Mouse (Mus musculus) limb, embryonic 15.5 days (tissue): ENCODE data around the gene Phc1. TPM values are rescaled to one million over a fixed set of nuclear protein-coding genes. Genes with fewer than 3 reads are reported as not detected.

ENCODE experiments used
- ATAC-seq: fragments of 200-750 bp; cut with Nextera tagmentation; 2 replicates; pipeline ENCODE4 v1.8.0; 2017; ENCODE audit warnings: low read depth, moderate TSS enrichment; ENCODE audit not compliant: insufficient number of reproducible peaks, low FRiP score, low TSS enrichment
- H3K27ac ChIP-seq: fragments of 300-500 bp; sonication (generic); 2 replicates; pipeline ENCODE4 v1.5.1; 2015; ENCODE audit warnings: moderate library complexity, mild to moderate bottlenecking, inconsistent platforms
- H3K27me3 ChIP-seq: fragments of 300-500 bp; sonication (generic); 2 replicates; pipeline ENCODE4 v1.6.1; 2015; ENCODE audit warnings: inconsistent platforms
- H3K36me3 ChIP-seq: fragments of 300-500 bp; sonication (generic); 2 replicates; pipeline ENCODE4 v1.6.1; 2015; ENCODE audit warnings: inconsistent platforms
- H3K4me1 ChIP-seq: fragments of 300-500 bp; sonication (generic); 2 replicates; pipeline ENCODE4 v1.6.1; 2015; ENCODE audit warnings: inconsistent platforms
- H3K4me2 ChIP-seq: fragments of 300-500 bp; sonication (generic); 2 replicates; pipeline ENCODE4 v1.6.1; 2015; ENCODE audit warnings: mild to moderate bottlenecking, inconsistent platforms
- H3K4me3 ChIP-seq: fragments of 300-500 bp; sonication (generic); 2 replicates; pipeline ENCODE4 v1.5.1; 2015; ENCODE audit warnings: mild to moderate bottlenecking, inconsistent platforms
- H3K9ac ChIP-seq: fragments of 300-500 bp; sonication (generic); 2 replicates; pipeline ENCODE4 v1.6.1; 2015; ENCODE audit warnings: inconsistent platforms
- H3K9me3 ChIP-seq: fragments of 300-500 bp; sonication (generic); 2 replicates; pipeline ENCODE4 v1.6.1; 2016; ENCODE audit warnings: inconsistent platforms
- WGBS: fragments of 180-500 bp; shearing (Covaris S2); methylation state at CpG from one replicate; pipeline ENCODE4 v1.1.7; 2015; 5-methylcytosine and 5-hydroxymethylcytosine counted together
- polyA plus RNA-seq: library from polyadenylated mRNA; unstranded; fragments of >200 nt; fragmentation: Nextera tagmentation; extraction: Ambion mirVana; gene quantifications from 2 replicates; pipeline ENCODE4 v1.2.1, GENCODE M21; 2015

Gene Phc1
- polyA plus RNA-seq, 1 experiment from 2014 or later = 16.8 TPM

- Histone ChIP-seq H3K9ac (no peak overlapping the region), H3K4me1 (peaks cover 3% of the 10 kb centered on the region; the same call in 1 of the 2 replicates), H3K4me3 (no peak overlapping the region), H3K36me3 (no peaks in the 10 kb centered on the region), H3K27ac (no peak overlapping the region), H3K4me2 (no peak overlapping the region), H3K27me3 (no peaks in the 10 kb centered on the region), H3K9me3 (no peaks in the 10 kb centered on the region)
- 55% methylated on average over 3 of the region's 3 CpGs for WGBS
- no peak for ATAC-seq
These were observed 48.6 kb downstream of the Phc1 start for GRCm38 (mm10) chr6:122291735-122292134.

GRCm38 (mm10) chr6:122291264-122291663 is 49.1 kb downstream of the Phc1 start:
- no peak overlapping the region for H3K4me2 ChIP-seq
- no peaks in the 10 kb centered on the region for H3K27me3 ChIP-seq
- H3K27ac ChIP-seq = no peak overlapping the region
- no peak for ATAC-seq
- H3K4me1 ChIP-seq = peaks cover 3% of the 10 kb centered on the region; the same call in 1 of the 2 replicates
- H3K9ac ChIP-seq = no peak overlapping the region
- no peaks in the 10 kb centered on the region for H3K9me3 ChIP-seq
- WGBS = 62% methylated on average over 2 of the region's 2 CpGs
- no peak overlapping the region for H3K4me3 ChIP-seq
- H3K36me3 ChIP-seq = no peaks in the 10 kb centered on the region

- peak overlapping the region; percentile 35; the same call in 1 of the 2 replicates for H3K27ac ChIP-seq
- H3K4me3 ChIP-seq = no peak overlapping the region
- H3K9me3 ChIP-seq = no peaks in the 10 kb centered on the region
- 5% methylated on average over 3 of the region's 3 CpGs for WGBS
- no peak overlapping the region for H3K4me2 ChIP-seq
- peaks cover 3% of the 10 kb centered on the region; the same call in 1 of the 2 replicates for H3K4me1 ChIP-seq
- no peak for ATAC-seq
- H3K9ac ChIP-seq = no peak overlapping the region
- H3K36me3 ChIP-seq = no peaks in the 10 kb centered on the region
- no peaks in the 10 kb centered on the region for H3K27me3 ChIP-seq
These were observed 50.1 kb downstream of the Phc1 start for GRCm38 (mm10) chr6:122290253-122290652.

GRCm38 (mm10) chr6:122289313-122289712 is 51.0 kb downstream of the Phc1 start:
- no peaks in the 10 kb centered on the region for H3K27me3 ChIP-seq
- H3K9ac ChIP-seq = no peak overlapping the region
- H3K9me3 ChIP-seq = no peaks in the 10 kb centered on the region
- WGBS = 80% methylated on average over 1 of the region's 1 CpGs
- H3K27ac ChIP-seq = no peak overlapping the region
- H3K36me3 ChIP-seq = no peaks in the 10 kb centered on the region
- H3K4me1 ChIP-seq = peaks cover 3% of the 10 kb centered on the region; the same call in 1 of the 2 replicates
- no peak for ATAC-seq
- H3K4me3 ChIP-seq = no peak overlapping the region
- H3K4me2 ChIP-seq = no peak overlapping the region

GRCm38 (mm10) chr6:122288263-122288662 is 52.1 kb downstream of the Phc1 start:
- Histone ChIP-seq H3K9ac (no peak overlapping the region), H3K4me1 (peaks cover 3% of the 10 kb centered on the region; the same call in 1 of the 2 replicates), H3K36me3 (no peaks in the 10 kb centered on the region), H3K4me2 (no peak overlapping the region), H3K27me3 (no peaks in the 10 kb centered on the region), H3K27ac (no peak overlapping the region), H3K9me3 (no peaks in the 10 kb centered on the region), H3K4me3 (no peak overlapping the region)
- ATAC-seq = no peak
- WGBS = 52% methylated on average over 1 of the region's 1 CpGs

GRCm38 (mm10) chr6:122284823-122285222 is 55.5 kb downstream of the Phc1 start:
- no peak overlapping the region for H3K27ac ChIP-seq
- H3K9ac ChIP-seq = no peak overlapping the region
- H3K9me3 ChIP-seq = no peaks in the 10 kb centered on the region
- no peak for ATAC-seq
- no peak overlapping the region for H3K4me2 ChIP-seq
- no peaks in the 10 kb centered on the region for H3K36me3 ChIP-seq
- H3K4me1 ChIP-seq = no peaks in the 10 kb centered on the region
- WGBS = 63% methylated on average over 1 of the region's 1 CpGs
- no peak overlapping the region for H3K4me3 ChIP-seq
- no peaks in the 10 kb centered on the region for H3K27me3 ChIP-seq

- no peak overlapping the region for H3K27ac ChIP-seq
- H3K4me1 ChIP-seq = no peaks in the 10 kb centered on the region
- H3K9me3 ChIP-seq = no peaks in the 10 kb centered on the region
- ATAC-seq = no peak
- no peak overlapping the region for H3K9ac ChIP-seq
- H3K27me3 ChIP-seq = no peaks in the 10 kb centered on the region
- WGBS = 86% methylated on average over 4 of the region's 4 CpGs
- no peak overlapping the region for H3K4me3 ChIP-seq
- no peak overlapping the region for H3K4me2 ChIP-seq
- no peaks in the 10 kb centered on the region for H3K36me3 ChIP-seq
These were observed 56.1 kb downstream of the Phc1 start for GRCm38 (mm10) chr6:122284304-122284703.

- ATAC-seq = no peak
- Histone ChIP-seq H3K9me3 (no peaks in the 10 kb centered on the region), H3K27ac (no peak overlapping the region), H3K4me2 (no peak overlapping the region), H3K36me3 (no peaks in the 10 kb centered on the region), H3K4me3 (no peak overlapping the region), H3K9ac (no peak overlapping the region), H3K27me3 (no peaks in the 10 kb centered on the region), H3K4me1 (no peaks in the 10 kb centered on the region)
- WGBS = 86% methylated on average over 2 of the region's 2 CpGs
These were observed 56.9 kb downstream of the Phc1 start for GRCm38 (mm10) chr6:122283429-122283828.

GRCm38 (mm10) chr6:122282782-122283181 is 57.6 kb downstream of the Phc1 start, which contains the start of gene Klrg1:
Klrg1 (minus strand) TSS chr6:122282882.
- ATAC-seq = no peak
- no peak within 1 kb of the TSS for H3K9ac ChIP-seq
- H3K9me3 ChIP-seq = no peaks in the 10 kb centered on the region
- 80% methylated on average over 6 of the region's 6 CpGs for WGBS
- H3K27ac ChIP-seq = no peak within 1 kb of the TSS
- H3K4me3 ChIP-seq = no peak within 1 kb of the TSS
- H3K4me1 ChIP-seq = no peaks in the 10 kb centered on the region
- no peak within 1 kb of the TSS for H3K4me2 ChIP-seq
- H3K27me3 ChIP-seq = no peaks in the 10 kb centered on the region
- no peaks in the 10 kb centered on the region for H3K36me3 ChIP-seq

GRCm38 (mm10) chr6:122276565-122276964 is 63.8 kb downstream of the Phc1 start:
- Histone ChIP-seq H3K27ac (no peak overlapping the region), H3K27me3 (no peaks in the 10 kb centered on the region), H3K9me3 (no peaks in the 10 kb centered on the region), H3K4me3 (no peak overlapping the region), H3K9ac (no peak overlapping the region), H3K4me1 (no peaks in the 10 kb centered on the region), H3K36me3 (no peaks in the 10 kb centered on the region), H3K4me2 (no peak overlapping the region)
- WGBS = 87% methylated on average over 7 of the region's 7 CpGs
- ATAC-seq = no peak

- ATAC-seq = no peak
- Histone ChIP-seq H3K4me1 (no peaks in the 10 kb centered on the region), H3K4me2 (no peak overlapping the region), H3K36me3 (no peaks in the 10 kb centered on the region), H3K4me3 (no peak overlapping the region), H3K9ac (no peak overlapping the region), H3K27ac (no peak overlapping the region), H3K27me3 (no peaks in the 10 kb centered on the region), H3K9me3 (no peaks in the 10 kb centered on the region)
- WGBS = 53% methylated on average over 5 of the region's 5 CpGs
These were observed 65.8 kb downstream of the Phc1 start for GRCm38 (mm10) chr6:122274546-122274945.

- Histone ChIP-seq H3K36me3 (no peaks in the 10 kb centered on the region), H3K4me3 (no peak overlapping the region), H3K4me2 (no peak overlapping the region), H3K4me1 (no peaks in the 10 kb centered on the region), H3K9ac (no peak overlapping the region), H3K9me3 (no peaks in the 10 kb centered on the region), H3K27me3 (no peaks in the 10 kb centered on the region), H3K27ac (no peak overlapping the region)
- WGBS = 55% methylated on average over 11 of the region's 11 CpGs
- ATAC-seq = no peak
These were observed 70.2 kb downstream of the Phc1 start for GRCm38 (mm10) chr6:122270152-122270551.

GRCm38 (mm10) chr6:122269170-122269569 is 71.2 kb downstream of the Phc1 start:
- no peak overlapping the region for H3K9ac ChIP-seq
- no peaks in the 10 kb centered on the region for H3K4me1 ChIP-seq
- no peak overlapping the region for H3K27ac ChIP-seq
- H3K9me3 ChIP-seq = no peaks in the 10 kb centered on the region
- no peak overlapping the region for H3K4me3 ChIP-seq
- 74% methylated on average over 4 of the region's 4 CpGs for WGBS
- H3K4me2 ChIP-seq = no peak overlapping the region
- no peaks in the 10 kb centered on the region for H3K36me3 ChIP-seq
- no peaks in the 10 kb centered on the region for H3K27me3 ChIP-seq
- no peak for ATAC-seq
